Mouse (Mus musculus): ENCODE measurements around the gene Slc37a1.
"Not testable (repeated sequence)": the region's sequence is repeated elsewhere in the genome, so short reads cannot be mapped to it uniquely, and the experiment has no call there.

Gene Slc37a1

DNA sequence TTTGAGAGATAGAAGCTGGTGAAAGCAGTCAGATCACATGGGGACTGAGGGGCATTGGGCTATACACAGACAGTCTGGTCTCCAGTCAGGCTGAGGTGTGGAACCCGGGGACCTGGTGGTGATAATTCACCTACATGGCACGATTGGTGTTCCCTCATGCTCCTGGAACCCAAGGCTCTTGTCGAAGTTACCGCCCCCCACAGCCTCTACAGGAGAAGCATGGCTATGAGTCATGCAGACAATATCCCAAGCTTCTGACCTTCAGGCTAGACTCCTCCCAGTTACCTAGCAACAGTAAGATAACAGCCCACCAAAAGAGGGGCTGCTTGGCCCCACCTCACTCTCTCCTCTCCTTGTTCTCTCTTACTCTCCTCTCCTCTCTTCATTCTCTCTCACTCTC lies 16.3 kb upstream of the Slc37a1 start:
- DNase-seq = no peak

DNA sequence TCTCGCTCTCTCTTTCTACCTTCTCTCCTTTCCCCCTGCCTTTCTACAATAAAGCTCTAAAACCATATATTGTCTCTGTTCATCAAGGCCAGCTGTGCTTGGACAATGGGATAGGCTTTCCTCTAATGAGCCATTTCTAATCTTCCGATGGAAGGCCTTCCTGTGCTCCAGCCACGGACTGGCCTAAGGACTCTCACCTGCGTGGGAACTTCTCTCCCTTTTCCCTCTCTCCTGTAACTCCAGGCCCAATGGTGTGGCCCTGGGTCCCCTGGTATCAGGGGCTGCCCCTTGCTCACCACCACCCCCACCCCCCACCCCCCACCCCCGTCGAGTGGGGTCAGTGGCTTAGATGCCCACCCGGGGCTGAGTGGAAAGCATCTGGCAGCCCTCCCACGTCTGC lies 15.9 kb upstream of the Slc37a1 start:
- not testable (repeated sequence) for DNase-seq

DNA sequence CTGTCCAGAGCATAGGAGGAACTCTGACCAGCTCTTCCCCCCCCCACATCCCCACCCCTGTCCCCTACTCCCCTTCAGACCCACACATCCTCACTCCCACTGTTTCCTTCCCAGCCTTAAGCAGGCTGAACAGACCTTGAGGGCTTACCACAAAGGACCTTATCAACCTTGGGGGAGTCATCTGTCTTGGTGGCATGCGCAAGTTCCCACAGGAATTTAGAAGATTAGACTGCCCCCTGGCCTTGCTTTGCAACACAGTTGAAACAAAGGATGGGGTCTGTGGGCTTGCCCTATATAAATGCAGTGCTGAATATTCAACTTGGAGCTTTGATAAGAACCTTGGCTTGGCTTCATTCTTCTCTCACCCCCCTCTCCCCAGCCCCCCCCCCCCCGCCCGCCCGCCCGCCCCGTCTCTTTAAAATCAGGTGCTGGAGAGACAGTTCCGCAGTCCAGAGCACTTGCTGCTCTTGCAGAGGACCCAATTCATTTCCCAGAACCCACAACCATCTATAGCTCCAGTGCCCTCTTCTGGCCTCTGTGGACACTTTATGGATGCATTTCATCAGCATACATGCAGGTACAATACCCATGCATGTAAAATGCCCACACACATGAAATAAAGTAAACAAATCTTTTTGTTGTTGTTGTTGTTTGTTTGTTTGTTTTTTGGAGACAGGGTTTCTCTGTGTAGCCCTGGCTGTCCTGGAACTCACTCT lies 15.3 kb upstream of the Slc37a1 start:
- no peak for DNase-seq

DNA sequence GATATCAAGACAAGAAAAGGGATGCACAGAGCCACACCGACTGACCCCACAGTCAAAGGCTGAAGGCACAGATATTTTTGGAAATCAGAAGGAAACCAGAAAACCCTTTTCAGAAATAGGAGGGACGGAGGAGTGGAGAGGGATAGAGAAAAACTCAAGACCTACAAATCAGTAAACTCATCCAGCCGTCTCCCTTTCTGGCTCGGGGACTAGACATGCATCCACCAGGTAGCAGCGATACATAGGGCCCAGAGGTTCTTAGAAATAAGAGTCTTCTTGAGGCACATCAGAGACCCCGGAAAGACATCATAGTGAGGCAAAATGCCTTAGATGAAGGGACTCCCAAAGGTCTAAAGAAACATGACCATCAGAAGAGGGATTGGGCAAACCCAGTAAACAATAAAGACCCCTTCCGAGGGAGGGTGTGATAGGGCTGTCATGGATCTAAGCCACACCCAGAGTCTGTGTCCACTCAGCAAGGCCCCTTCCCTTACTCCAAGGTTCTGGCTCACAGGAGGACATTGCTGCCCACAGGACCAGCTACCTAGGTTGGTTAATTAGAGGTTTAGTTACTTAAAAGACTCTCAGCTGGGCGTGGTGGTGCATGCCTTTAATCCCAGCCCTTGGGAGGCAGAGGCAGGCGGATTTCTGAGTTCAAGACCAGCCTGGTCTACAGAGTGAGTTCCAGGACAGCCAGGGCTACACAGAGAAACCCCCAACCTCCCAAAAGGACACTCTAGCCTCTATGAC lies 14.0 kb upstream of the Slc37a1 start:
- no peak for DNase-seq

DNA sequence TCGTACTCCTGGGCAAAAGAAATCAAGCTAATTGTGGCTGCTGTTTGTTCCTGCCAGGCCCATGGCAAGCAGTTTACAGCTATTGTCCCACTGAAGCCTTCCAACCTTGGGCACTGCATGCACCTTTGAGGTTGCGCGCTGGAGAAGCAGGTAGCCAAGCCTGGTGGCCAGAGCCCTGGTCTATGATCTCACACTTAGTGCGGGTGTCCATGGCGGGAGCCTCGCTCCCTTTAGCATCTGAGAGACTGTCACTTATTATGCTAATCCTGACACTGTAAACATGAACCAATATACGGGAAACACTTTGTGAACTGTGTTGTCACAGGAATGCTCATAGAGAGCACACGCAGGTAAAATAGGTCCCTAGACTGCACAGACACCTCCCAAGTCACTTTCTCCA lies 13.0 kb upstream of the Slc37a1 start:
- no peak for DNase-seq

DNA sequence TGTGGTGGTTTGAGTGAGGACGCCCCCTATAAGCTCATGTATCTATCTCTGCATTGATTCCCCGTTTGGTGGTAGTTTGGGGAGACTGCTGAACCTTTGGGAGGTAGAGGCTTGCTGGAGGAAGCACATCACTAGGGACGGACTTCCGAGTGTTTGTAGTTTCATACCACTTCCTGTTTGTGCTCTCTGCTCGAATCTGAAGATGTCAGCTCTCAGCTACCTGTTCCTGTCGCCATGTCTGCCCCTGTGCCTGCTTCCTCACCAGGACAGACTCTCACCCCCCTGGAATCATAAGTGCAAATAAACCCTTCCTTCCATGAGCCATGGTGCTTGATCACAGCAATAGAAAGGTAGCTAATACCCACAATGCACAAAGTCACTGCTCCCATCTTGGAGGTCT lies 11.4 kb upstream of the Slc37a1 start:
- no peak for DNase-seq

DNA sequence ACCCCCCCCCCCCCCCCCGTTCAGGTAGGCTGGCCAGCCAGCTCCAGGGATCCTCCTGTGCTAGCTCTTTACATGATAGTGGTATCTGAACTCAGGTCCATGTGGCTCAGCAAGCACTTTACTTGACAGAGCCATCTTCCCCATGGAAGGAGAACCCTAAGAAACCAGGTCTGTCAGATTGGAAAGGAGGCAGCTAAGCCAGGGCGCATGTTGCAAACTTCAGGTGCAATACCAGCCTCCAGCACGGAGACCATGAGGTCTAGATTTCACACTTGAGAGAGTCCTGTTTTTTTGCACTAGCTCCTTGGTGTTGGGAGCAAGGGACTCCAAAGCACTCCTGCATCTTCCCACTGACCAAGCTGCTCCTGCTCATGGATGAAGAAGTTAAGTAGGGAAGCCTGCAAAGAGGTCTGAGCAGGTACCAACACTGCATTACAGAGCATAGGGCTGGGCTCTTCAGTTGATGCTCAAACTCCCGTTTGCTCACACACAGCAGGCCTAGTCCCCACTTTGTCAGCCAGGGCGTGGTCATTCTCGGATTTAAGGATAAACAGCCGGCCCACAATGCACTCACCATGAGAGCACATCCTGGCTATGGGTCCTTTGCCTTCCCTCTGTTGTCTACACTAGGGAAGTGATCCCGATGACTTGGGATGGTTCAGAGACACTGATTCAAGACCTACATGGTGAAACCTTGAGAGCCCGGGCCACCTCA lies 10.2 kb upstream of the Slc37a1 start:
- DNase-seq = no peak

DNA sequence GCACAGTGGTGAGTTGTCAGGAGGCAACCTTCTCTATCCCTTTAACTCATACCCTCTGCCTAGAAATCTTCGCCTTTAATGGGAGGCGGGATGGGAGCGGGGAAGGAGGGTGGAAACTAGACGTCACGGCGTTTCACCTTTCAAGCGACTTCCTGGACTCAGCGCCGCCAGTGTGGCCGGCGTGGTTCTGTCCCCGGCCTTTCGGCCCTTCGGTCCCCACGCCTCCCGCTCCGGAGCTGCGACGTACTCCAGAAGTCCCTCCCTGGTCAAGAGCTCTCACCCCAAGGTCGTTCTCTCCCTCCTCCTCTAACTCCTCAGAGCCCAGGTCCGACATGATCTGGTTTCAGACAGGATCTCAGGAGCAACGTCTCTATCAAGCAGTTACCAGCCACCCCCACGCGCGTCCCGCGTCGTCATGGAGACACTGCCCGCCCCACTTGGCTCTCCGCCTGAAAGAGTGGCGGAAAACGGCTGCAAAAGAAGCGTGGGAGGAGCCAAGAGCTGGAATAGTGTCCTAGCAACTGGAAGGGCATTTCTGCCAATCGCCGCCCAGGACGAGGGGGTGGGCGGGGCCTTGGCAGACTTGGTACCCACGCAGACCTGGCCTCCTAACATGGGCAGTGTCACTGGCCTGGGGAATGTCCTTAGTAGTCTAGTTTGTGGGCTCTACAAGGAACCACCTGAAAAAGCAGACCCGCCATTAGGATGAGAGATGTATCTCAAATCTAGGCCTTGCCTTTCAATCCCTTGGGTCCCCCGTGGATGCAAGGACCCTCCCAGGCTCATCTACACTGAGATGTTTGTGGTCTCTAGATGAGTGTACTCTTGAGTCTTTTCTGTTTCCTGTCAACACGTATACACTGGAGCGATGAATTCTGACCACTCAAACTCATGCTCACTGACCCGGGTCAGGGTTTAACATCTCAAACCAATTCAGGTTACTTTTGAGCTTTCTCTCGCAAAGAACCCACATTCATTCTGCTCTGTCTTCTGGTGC lies 9.4 kb upstream of the Slc37a1 start, which contains the start of gene Rsph1:
Rsph1 (minus strand) TSS at position 462 of the 997 bp plus-strand sequence.
- DNase-seq = peak; percentile 100

DNA sequence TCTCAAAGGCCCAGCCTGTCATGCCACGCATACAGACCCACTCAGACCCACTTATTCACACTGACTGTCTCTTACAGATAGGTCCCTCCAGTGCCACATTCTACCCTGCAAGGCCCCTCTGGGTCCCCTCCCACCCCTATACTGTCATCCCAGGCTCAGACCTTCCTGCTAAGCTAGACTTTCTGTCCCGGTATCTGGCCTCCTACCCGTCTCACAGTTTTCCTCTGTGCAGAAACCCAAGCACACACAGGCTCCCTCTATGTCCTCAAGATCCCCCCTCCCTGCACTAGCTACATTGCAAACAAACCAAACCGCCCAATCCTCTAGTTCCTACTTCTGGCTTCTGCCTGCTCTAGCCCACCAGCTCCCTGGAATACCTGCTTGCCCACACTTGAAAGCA lies 8.7 kb upstream of the Slc37a1 start:
- DNase-seq = no peak

DNA sequence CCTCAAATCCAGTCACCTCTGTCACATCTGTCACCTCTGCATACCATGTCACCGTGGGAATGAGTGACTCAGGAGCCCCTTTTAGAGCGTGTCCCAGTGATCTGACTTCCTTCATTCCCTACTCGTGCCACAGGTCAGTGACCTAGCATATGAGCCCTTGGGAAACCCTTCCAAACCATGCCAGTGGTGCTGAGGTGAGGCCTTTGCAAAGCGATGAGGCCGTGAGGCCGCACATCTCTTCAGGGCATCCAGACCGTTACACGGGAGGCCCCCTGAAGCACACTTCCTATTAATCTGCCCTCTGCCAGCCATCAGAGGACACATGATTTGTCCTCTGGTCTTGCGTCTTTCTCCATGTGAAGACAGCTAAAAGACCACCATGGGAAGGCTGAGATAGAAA lies 7.1 kb upstream of the Slc37a1 start:
- DNase-seq = no peak

DNA sequence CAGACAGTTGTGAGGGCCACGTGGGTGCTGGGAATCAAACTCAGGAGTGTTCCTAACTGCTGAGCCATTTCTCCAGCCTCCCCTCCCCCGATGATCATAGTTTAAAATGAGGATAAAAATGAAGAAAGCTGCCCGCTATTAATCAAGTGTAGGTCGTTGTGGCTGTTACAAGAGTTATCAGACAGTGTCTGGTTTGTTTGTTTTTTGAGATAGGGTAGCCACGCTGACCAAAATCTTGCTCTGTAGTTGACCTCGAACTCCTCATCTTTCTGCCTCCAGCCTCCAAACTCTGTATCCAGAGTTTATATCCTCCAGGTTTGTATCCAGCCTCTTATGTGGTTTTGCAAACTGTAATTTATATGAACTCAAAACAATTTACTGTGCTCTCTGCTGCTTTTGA lies 6.3 kb upstream of the Slc37a1 start:
- no peak for DNase-seq

DNA sequence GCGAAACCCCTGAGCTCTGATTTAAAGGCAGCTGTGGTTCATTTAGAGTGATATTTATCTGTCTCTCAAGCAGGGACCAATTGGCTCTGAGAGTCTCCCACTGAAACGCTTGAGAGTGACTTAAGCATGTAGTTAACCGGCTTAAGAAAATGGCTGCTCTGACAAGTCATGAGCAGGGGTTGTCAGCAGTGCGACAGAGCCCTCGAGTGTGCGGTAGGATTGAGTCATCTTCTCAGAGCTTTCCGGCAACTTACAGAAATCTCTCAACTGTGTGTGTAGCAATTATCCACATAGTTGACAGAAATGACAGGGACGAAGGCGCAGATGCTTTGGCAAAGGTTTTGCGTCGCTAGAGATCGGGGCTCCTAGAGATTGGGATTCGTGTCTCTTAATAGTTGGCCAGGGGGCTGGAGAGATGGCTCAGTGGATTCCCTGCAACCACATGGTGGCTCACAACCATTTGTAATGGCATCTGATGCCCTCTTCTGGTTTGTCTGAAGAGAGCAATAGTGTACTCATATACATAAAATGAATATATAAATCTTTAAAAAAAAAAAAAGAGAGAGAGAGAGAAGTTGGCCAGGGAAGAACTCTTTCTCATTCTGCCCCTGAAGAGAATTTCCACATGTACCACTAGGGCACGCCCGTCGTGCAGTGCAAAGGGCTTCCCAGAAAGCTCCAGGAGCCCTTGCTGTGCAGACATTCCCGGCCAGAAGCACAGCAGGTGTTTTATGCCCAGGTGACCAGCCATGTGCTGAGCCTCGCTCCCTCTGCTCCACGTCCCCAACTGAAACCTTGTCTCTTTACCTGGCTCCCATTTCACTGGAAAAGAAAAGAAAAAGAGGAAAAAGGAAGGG lies 4.5 kb upstream of the Slc37a1 start:
- DNase-seq = no peak

DNA sequence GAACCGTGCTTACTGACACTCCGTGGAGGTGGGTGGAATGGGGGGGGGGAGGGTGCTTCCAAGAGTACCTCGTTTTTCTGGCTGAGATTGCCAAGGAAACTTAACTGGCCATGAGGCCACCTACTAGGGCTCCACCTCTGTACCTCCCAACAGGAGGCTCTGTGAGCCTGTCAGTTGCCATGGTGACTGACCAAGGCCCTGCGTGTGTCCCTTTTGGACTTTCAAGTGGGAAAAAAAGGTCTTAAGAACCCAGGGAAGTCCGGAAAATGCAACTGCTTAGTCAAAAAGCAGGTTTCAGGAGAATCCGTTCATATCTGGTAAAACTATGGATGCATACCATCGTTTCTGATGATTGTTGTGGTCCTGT lies 3.9 kb upstream of the Slc37a1 start:
- DNase-seq = no peak

DNA sequence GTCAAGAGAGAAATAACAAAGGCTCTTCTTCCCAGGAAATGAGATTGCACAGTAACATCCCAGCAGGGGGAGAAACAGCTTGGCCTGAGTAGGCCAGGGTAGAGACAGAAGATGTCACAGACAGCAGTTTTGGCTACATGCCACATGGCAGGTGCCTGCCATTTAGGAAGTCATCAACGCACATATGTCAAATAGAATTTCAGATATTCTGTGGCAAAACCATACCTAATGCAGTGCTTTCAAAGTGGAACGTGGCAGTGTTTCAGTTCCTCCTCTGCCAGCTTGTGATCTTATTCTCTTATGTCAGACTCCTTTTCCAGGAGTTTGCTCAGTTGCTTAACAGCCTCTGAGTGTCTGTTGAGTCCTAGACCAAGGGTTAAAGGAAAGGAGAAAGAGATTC lies 725 bp upstream of the Slc37a1 start:
- no peak for DNase-seq

DNA sequence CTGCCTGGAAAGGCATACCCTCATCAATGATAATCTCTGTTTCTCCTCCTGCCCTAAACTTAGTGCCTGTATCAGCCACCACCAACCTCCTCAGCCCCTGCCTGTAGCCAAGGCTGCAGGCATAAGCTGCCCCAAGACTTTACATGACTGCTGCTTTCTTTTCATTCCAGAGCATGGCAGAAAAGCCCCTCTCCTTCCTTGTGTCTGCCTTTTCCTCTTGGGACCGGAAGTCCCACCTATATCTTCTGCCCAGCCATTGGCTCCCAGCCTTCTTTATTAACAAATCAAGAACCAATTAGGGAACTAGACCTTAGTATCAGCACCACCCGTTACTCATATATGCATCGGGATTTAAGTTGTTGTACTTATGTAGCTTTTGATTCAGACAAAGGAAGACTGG lies 624 bp downstream of the Slc37a1 start:
- DNase-seq = no peak

DNA sequence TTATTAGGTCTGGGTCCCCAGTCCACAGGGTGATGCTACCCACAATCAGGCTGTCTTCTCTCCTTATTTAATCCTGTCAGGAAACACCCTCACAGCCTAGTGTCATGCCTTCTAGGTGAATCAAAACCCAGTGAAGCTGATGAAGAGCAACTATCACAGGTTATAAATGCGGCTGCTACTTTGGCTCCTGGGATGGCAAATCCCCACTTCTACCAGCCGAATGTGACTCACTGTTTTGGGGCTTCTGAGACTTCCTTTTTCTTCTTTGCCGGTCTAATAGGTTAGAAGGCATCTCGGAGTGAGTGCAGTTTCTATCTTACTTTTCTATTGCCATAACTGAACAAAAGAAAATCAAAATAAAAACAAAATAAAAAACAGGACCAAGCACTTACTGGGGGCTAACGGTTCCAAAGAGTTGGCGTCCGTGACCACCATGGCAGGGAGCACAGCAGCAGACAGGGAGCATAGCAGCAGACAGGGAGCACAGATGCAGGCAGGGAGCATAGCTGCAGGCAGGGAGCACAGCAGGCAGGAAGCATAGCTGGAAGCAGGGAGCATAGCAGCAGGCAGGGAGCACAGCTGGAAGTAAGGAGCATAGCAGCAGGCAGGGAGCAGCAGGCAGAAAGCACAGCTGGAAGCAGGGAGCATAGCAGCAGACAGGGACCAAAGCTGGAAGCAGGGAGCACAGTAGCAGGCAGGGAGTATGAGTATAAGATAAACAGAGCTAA lies 2.6 kb downstream of the Slc37a1 start:
- DNase-seq = no peak

DNA sequence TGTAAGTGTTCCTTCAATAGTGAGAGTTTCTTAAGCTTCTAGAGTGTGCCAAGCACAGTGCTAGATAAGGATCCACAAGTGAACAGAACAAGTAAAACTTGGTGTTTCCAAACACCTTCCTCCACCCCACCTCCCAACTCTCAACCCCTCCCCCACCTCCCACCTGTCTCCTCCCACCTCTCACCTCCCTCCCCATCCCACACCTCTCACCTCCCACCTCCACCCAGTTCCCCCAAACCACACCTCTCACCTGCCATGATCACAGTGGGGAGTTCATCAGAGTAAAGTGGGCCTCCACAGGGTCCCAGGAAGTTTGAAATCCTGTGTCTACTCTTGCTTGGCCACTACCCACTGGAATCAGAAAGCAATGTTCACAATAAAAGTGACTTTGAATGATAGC lies 3.7 kb downstream of the Slc37a1 start:
- no peak for DNase-seq

DNA sequence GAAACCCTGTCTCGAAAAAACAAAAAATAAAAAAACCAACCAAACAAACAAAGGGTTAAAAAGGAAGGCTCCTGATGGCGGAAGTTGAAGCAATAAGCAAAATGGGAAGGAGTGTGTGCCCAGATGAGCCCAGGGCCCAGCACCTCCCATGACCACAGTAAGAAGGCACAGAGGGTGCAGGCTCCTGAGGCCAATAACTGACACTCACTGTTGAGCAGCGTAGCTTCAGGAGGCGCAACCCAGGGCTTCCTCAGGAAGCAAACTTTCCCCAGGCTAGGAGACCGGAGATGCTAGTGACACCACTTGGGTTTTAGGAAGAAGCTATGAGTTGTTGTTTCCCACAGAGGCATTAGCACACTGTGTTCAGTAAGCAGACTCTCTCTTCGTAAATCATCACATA lies 4.3 kb downstream of the Slc37a1 start:
- no peak for DNase-seq

DNA sequence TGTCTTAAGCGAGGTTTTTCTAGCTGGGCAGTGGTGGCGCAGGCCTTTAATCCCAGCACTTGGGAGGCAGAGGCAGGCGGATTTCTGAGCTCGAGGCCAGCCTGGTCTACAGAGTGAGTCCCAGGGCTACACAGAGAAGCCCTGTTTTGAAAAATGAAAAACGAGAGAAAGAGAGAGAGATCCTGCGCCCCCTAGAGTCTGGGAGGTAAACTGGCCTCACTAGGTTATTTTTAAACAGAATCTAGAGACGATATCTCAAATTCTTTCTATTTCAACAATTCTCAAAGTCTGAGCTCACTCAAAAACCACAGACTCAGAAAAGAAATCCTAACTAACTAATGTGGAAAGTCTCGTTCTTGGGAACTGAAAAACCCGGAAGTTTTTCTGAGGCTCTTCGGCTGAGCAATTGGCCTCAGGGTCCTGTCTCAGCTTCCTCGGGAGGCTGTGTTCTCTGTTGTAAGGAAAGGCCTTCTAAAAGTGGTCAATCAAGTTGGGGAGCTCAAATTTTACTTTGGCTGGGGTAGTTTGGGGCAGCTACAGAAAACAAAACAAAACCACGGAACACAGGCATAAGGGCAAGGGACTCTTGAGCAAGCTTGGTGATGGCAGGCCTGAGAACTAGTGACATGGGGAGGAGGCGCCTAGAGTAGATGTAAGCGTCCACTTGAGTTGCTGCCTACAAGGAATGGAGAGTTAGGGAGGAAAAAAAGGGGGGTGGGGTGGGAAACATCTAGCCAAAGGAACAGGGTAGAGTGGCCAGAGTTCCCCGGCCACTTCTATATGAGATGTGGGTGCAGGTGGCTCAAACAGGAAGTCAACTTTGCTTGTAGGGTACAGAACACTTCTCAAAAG lies 8.0 kb downstream of the Slc37a1 start:
- DNase-seq = no peak
